Mouse (Mus musculus) myocyte (in vitro differentiated cells): ENCODE measurements around the gene Cenpp.

ENCODE experiments used
- E2F4 ChIP-seq: IDR thresholded peaks from one replicate; pipeline ENCODE4 v1.6.1; 2011; ENCODE audit warnings: mild to moderate bottlenecking, control low read depth, moderate library complexity; ENCODE audit not compliant: insufficient read depth
- MAX ChIP-seq: IDR thresholded peaks from one replicate; pipeline ENCODE4 v1.6.1; 2011; ENCODE audit warnings: low read depth, mild to moderate bottlenecking, control low read depth
- MYOG ChIP-seq, 3 experiments: IDR thresholded peaks; one replicate each; pipeline ENCODE4 v1.6.1; 2011; ENCODE audit warnings: control low read depth in 2 of 3, low read depth in 2 of 3, mild to moderate bottlenecking in 2 of 3; ENCODE audit not compliant: insufficient read length in 2 of 3, control insufficient read depth in 1 of 3, insufficient read depth in 1 of 3
- POLR2A ChIP-seq: IDR thresholded peaks from one replicate; pipeline ENCODE4 v1.6.1; 2011; ENCODE audit warnings: low read depth, mild to moderate bottlenecking, control low read depth, moderate library complexity; ENCODE audit not compliant: insufficient read length
- POLR2AphosphoS2 ChIP-seq: IDR thresholded peaks from one replicate; pipeline ENCODE4 v1.6.1; 2011; ENCODE audit warnings: low read depth, control low read depth; ENCODE audit not compliant: insufficient read length
- TCF12 ChIP-seq: IDR thresholded peaks from one replicate; pipeline ENCODE4 v1.6.1; 2011; ENCODE audit warnings: mild to moderate bottlenecking, control low read depth; ENCODE audit not compliant: poor library complexity, insufficient read depth, severe bottlenecking
- USF1 ChIP-seq: IDR thresholded peaks from one replicate; pipeline ENCODE4 v1.6.1; 2011; ENCODE audit warnings: low read depth, mild to moderate bottlenecking, control low read depth, moderate library complexity

- TF ChIP-seq POLR2AphosphoS2 (no peak), MAX (no peak), POLR2A (no peak), USF1 (no peak), MYOG (IDR thresholded peaks at IDR 0.05; ENCODE audit: control insufficient read depth in 1 of 3, insufficient read depth in 1 of 3, insufficient read length in 2 of 3, low read depth in 2 of 3) (no peak), E2F4 (no peak), TCF12 (no peak)
These were observed 68.1 kb downstream of the Cenpp start for GRCm38 (mm10) chr13:49584307-49585005.
